ENCODE assay signal across 8 mouse cellular contexts in the genomic region with DNA sequence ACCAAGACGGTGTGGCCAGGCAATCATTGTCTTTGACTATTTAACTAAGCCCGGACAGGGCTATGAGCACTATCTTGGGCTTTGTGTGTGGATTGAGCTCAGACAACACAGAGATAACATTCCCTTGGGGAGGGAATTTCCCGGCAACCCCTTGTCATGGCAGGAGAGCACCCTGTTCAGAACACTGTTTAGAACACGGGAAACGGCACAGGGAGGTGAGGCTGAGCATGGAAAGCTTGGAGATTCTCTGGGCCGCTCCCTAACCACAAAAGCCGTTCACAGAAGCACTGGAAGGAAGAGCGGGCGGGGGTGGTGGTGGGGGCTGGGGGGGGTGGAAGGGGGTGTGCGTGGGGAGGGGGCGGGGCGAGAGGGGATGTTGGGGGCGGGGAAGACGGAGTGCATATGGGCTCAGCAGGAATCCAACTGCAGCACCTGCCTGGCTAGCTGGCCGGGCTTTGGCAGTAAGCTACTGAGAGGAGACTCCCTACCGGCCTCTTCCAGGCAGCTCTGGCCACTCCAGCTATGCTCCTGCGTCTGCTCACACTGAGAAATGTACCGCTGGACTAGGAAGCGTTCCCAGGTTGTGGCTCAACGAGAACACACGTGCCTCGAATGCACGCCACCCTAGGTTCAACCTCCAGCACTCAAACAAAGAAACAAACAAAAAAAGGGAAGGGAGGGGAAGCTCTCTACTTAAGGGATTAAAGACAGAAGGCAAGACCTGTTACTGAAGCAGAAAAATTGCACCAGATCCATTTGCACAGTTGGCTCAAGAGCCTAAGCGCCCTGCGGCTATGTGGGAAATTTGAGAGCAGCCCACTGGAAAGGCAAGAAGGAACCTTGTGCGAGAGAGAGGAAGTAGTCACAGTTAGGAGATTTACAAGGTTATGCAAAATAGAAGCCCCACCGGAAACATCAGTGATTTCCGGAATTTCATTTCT. TPM values are rescaled to one million over a fixed set of nuclear protein-coding genes. Genes with fewer than 3 reads are reported as not detected.
DNase-seq lines count a peak whose midpoint lies in the region; ATAC-seq lines count a peak whose summit lies in the region.

No protein-coding gene starts in this region.

- intact Hi-C loops in left cerebral cortex, postnatal 4 days (cut with DNase I), result loop anchor here (5.0 to 10.0 kb wide), 3 partner anchors 404 to 757 kb away; no protein-coding TSS in a partner anchor
- intact Hi-C loops in left cerebral cortex, postnatal 36 days (cut with DNase I), result loop anchor here (5.0 kb wide), 2 partner anchors 409 to 674 kb away; no protein-coding TSS in a partner anchor
- intact Hi-C loops in gastrocnemius, postnatal 14 days (cut with DNase I; ENCODE audit: low total_unique reads), result no loop called here

- 12% methylated on average over 27 of the region's 28 CpGs for WGBS in intestine, embryonic 15.5 days
- 9% methylated on average over 28 of the region's 28 CpGs for WGBS in neural tube, embryonic 13.5 days

- DNase-seq in left cerebral cortex, postnatal 4 days, result peak; percentile 74
- DNase-seq in left cerebral cortex, postnatal 36 days (ENCODE audit: low spot score in 2 of 2), result no peak
- peak; percentile 75 for DNase-seq in cerebellum, adult 8-10 months
- peak; percentile 37 for DNase-seq in gastrocnemius, postnatal 14 days
- peak; percentile 59 to 71 for DNase-seq in lung, adult 18-20 months
- no peak for DNase-seq in right cerebral cortex, postnatal 36 days (ENCODE audit: low spot score in 2 of 2)

- peak overlapping the region; percentile 53 for H3K4me2 ChIP-seq in intestine, embryonic 15.5 days (replicated peaks)
- H3K4me2 ChIP-seq in neural tube, embryonic 13.5 days, result peak overlapping the region; percentile 56

- peak overlapping the region; percentile 12 for H3K4me3 ChIP-seq in intestine, embryonic 15.5 days (replicated peaks)
- peak overlapping the region; percentile 20 for H3K4me3 ChIP-seq in neural tube, embryonic 13.5 days

- no peaks in the 10 kb centered on the region for H3K9me3 ChIP-seq in intestine, embryonic 15.5 days
- H3K9me3 ChIP-seq in neural tube, embryonic 13.5 days, result no peaks in the 10 kb centered on the region

- ATAC-seq in intestine, embryonic 15.5 days, result peak; percentile 84
- peak; percentile 68 for ATAC-seq in neural tube, embryonic 13.5 days (ENCODE audit: low read depth)

- peaks cover 4% of the 10 kb centered on the region; the same call in 1 of the 2 replicates for H3K4me1 ChIP-seq in intestine, embryonic 15.5 days (replicated peaks)
- peaks cover 13% of the 10 kb centered on the region for H3K4me1 ChIP-seq in neural tube, embryonic 13.5 days (replicated peaks)

- H3K9ac ChIP-seq in intestine, embryonic 15.5 days, result no peak overlapping the region
- H3K9ac ChIP-seq in neural tube, embryonic 13.5 days, result peak overlapping the region; percentile 62

- H3K36me3 ChIP-seq in intestine, embryonic 15.5 days, result no peaks in the 10 kb centered on the region
- no peaks in the 10 kb centered on the region for H3K36me3 ChIP-seq in neural tube, embryonic 13.5 days

- H3K27ac ChIP-seq in intestine, embryonic 15.5 days, result no peak overlapping the region; the same call in 1 of the 2 replicates
- H3K27ac ChIP-seq in neural tube, embryonic 13.5 days (replicated peaks), result peak overlapping the region; percentile 87

- no peaks in the 10 kb centered on the region for H3K27me3 ChIP-seq in intestine, embryonic 15.5 days (replicated peaks)
- no peaks in the 10 kb centered on the region for H3K27me3 ChIP-seq in neural tube, embryonic 13.5 days

RNA-seq across cellular contexts. Expression of gene Nrde2, which starts 8.7 kb away (rescaled TPM):
- total RNA-seq in left cerebral cortex, postnatal 4 days (2021), result 10 to 100 TPM; 17.8 to 19.9 TPM
- total RNA-seq in left cerebral cortex, postnatal 36 days (2021), result 10 to 100 TPM; 18.3 to 22.8 TPM
- 1 to 10 TPM; 7.7 to 9.7 TPM for total RNA-seq in gastrocnemius, postnatal 14 days (2021)
- polyA plus RNA-seq in intestine, embryonic 15.5 days (2015; fragmentation: Nextera tagmentation; extraction: Ambion mirVana), result 10.2 and 12.1 TPM in 2 replicates
- polyA plus RNA-seq in neural tube, embryonic 13.5 days (2015; fragmentation: Nextera tagmentation; extraction: Ambion mirVana), result 11.5 and 11.8 TPM in 2 replicates

RNA-seq across cellular contexts. Expression of gene Calm1, which starts 31.0 kb away (rescaled TPM):
- 1,000 to 10,000 TPM; 1,473 to 1,476 TPM for total RNA-seq in left cerebral cortex, postnatal 4 days (2021)
- 1,000 to 10,000 TPM; 2,172 to 2,300 TPM for total RNA-seq in left cerebral cortex, postnatal 36 days (2021)
- 100 to 1,000 TPM; 380 to 427 TPM for total RNA-seq in gastrocnemius, postnatal 14 days (2021)
- polyA plus RNA-seq in intestine, embryonic 15.5 days (2015; fragmentation: Nextera tagmentation; extraction: Ambion mirVana), result 2,249 and 2,526 TPM in 2 replicates
- polyA plus RNA-seq in neural tube, embryonic 13.5 days (2015; fragmentation: Nextera tagmentation; extraction: Ambion mirVana), result 2,474 and 2,486 TPM in 2 replicates

RNA-seq across cellular contexts. Expression of gene Psmc1, which starts 58.2 kb away (rescaled TPM):
- total RNA-seq in left cerebral cortex, postnatal 4 days (2021), result 100 to 1,000 TPM; 184 to 191 TPM
- 100 to 1,000 TPM; 188 to 203 TPM for total RNA-seq in left cerebral cortex, postnatal 36 days (2021)
- total RNA-seq in gastrocnemius, postnatal 14 days (2021), result 100 to 1,000 TPM; 177 to 181 TPM
- 228 and 235 TPM in 2 replicates for polyA plus RNA-seq in intestine, embryonic 15.5 days (2015; fragmentation: Nextera tagmentation; extraction: Ambion mirVana)
- polyA plus RNA-seq in neural tube, embryonic 13.5 days (2015; fragmentation: Nextera tagmentation; extraction: Ambion mirVana), result 291 and 293 TPM in 2 replicates

Comparison
In these comparisons a context has a peak if more than half of its experiments do, and no peak if none do; other contexts are left out.
1. DNase-seq: peak in left cerebral cortex, postnatal 4 days (single experiment), cerebellum, adult 8-10 months (single experiment), gastrocnemius, postnatal 14 days (single experiment) and lung, adult 18-20 months (2 of 2); none in left cerebral cortex, postnatal 36 days (0 of 2) and right cerebral cortex, postnatal 36 days (0 of 2).